Mouse (Mus musculus) megakaryocyte-erythroid progenitor cell, adult 5 weeks (primary cell): ENCODE data around the gene Eci1. TPM values are rescaled to one million over a fixed set of nuclear protein-coding genes. Genes with fewer than 3 reads are reported as not detected.

ENCODE experiments used
- polyA plus RNA-seq: library from polyadenylated mRNA; stranded (reverse); fragments of >175 nt; gene quantifications from 2 replicates; pipeline ENCODE4 v1.2.3, GENCODE M21; 2012

Gene Eci1
- polyA plus RNA-seq, result 60.8 and 65.3 TPM in 2 replicates

DNA sequence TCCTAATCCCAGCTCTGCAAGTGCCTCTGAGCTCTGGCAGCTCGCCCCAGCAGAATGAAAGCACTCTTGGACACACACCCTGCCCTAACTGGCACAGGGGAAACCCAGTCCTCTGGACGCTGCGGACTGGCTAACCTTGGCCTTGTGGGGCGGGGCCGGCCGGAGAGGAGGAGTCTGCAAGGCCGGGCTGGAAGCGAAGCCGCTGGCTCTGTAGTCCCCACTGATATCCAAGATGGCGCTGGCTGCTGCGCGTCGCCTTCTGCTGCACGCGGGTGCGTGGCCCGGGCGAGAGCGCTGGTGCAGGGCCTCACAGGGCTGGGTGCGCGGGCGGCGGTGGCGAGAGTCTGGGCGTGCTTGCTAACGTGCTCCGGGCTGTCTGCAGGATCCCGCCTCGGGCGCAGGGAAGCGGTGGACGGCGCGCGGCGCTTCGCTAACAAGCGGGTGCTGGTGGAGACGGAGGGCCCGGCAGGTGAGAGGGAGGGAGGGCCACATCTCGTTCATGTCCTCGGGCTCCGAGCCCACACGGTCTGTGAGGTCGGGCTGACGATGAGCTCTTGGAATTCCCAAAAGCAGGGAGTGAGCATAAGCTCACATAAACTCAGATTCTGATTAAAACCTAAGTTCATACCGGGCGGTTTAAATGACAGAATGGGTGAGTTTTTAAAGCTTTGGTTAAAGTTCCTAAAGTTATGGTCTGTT is at the start of gene Eci1:
TSS of gene Eci1 (plus strand) at position 171 of the 699 bp plus-strand sequence.

GRCm38 (mm10) chr17:24414230-24414976 is 12.0 kb upstream of the Eci1 start, which contains the start of gene Rnps1:
Rnps1 (plus strand) TSS chr17:24414565.

DNA sequence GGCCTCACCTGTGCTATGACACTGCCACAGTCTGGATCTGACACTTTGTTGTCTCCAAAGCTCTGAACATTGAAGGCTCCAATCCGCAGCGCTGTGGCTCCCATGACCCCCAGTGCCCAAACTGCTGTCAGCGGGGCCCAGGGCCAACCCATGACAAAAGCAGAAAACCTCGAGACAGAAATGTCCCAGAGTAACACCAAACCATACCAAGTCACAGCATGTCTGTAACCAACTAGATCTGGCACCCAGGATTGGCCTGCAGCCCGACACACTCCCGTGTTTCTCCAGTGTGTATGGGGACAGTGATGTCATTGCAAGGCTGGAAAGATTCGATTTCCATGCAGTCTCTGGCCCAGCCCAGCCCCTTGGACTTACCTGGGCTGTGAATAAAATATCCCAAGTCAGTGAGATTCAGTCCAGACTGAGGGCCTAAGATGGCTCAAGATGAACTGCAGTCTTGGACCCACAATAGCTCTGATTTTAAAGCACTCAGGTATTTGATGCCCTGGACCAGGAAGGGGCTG is 16.3 kb downstream of the Eci1 start, which contains the start of gene Dnase1l2:
TSS of gene Dnase1l2 (minus strand) at position 474 of the 524 bp plus-strand sequence.

DNA sequence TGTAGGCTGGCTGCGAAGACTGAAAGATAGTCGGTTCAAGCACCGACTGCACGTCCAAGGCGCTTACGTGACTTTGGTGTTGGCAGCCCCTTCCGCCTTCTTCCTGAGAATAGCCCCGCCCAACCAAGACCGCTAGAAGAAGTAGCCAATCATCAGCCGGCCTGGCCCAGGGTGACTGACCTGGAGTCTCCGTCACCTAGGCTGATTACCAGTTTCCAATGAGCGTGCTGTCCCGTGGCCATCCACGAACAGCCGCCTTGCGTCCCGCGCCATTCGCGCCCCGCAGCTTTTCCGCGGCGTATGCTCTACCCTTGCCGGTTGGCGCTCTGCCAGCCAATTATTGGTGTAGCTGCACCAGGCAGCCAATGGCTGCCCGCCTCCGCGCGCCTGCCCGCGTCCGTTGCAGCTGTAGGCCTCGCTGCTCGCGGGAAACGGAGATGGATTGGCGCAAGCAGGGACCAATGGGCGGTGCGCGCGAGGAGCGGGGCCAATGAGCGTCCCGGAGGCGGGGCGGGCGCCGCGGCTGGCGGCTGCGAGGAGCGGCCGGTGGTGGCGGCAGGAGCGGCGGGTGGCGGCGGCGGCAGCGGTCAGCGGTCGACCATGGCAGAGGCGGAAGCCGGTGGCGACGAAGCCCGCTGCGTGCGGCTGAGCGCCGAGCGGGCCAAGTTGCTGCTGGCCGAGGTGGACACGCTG is 43.6 kb downstream of the Eci1 start, which contains the start of the genes E4f1 and Pgp:
TSS of gene E4f1 (minus strand) at position 404 of the 693 bp plus-strand sequence.
TSS of gene Pgp (plus strand) at position 483 of the 693 bp plus-strand sequence.

DNA sequence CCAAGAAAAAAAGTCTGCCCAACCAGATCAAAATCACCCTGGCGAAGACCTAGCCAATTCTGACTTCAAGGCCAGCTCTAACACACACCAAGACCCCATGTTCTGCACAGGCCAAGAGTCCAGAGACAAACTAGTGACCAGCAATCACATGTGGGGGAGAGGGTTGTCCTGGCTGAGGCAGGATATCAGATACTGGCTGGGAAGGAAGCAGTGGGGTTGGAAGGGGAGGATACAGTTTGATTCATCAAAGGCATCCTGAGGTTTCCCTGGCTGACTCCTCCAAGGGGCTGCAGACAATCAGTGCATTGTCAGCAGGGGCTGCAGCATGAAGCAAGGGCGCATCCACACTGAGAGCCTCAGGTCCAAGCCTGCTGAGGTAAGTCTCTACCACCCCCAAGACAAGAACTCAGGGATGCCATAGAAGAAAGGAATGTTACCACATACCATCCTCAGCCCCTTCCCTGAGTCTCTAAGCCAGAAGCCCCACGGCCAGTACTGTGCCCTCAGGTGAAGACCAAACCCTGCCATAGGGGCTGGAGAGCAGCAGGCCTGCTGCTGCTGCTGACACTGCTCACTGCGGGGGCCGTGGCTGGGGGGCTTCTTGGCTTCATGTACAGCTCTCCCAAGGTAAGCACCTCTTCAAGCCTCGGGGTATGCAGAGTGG is 47.3 kb downstream of the Eci1 start, which contains the start of gene Bricd5:
TSS of gene Bricd5 (plus strand) at position 273 of the 664 bp plus-strand sequence.

DNA sequence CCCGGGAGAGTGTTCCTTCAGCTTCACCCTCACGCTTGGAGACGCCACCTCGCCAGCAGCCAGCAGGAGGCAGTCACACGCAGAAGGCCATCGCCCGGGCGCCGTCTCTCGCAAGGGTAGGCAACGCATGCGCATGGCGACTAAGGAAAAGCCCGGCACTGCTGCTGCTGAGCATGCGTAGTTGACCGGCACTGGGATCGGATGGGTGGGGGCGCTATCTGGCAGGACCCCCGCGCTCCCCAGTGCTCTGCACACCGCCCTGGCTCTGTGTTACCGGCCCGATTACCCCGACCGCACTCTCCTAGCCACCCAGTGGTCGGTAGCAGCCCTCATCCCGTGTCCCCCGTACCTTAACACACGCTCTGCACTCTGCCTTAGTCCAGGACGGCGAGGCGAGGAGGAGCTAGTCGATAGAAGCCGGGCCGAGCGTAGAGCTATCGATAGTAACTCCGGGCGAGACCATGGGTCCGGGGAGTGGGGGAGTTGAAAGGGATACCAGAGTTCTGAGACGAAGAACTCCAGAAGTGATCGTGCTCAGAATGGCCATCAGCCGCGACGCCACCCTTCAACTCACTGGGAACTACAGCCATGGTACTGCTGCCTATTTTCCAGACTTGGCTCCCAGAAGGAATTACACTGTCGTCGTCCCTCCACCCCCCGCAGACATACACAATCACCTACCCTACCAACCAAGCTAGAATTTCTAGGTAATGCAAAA is 52.4 kb downstream of the Eci1 start, which contains the start of gene Mlst8:
TSS of gene Mlst8 (minus strand) at position 416 of the 718 bp plus-strand sequence.

DNA sequence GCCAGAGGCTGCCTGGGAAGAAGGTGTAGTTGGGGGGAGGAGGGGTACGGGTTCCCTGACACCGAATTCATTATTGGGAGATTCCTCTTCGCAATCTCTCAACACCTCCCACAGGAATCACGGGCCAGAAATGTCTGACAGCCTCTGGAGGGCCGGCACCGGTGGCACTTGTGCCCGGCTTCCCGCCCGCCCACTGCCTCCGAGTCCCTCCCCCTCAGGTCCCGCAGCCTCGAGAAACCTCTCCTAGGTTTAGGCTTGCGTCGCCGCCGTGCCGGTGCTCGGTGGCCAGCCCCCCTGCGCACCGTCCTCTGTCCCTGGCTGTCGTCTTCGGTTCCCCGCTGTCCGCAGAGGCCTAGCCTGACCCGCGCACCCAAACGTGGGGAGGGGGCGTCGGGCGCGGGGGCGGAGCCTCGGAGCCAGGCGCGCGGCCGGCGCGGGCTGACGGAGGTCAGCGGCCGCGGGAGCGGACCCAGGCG is 61.8 kb downstream of the Eci1 start, which contains the start of gene Caskin1:
TSS of gene Caskin1 (plus strand) at position 416 of the 476 bp plus-strand sequence.

Other genes with a start within 250 kb of the Eci1 start
- 1.9 and 4.0 TPM in 2 replicates for gene Tbc1d24, start 221.1 kb upstream of the Eci1 start, polyA plus RNA-seq
- 0.39 and 0.79 TPM in 2 replicates for gene Ntn3, start 217.1 kb upstream of the Eci1 start, polyA plus RNA-seq
- 19.0 and 19.6 TPM in 2 replicates for gene Tedc2, start 205.8 kb upstream of the Eci1 start, polyA plus RNA-seq
- 12.6 and 17.9 TPM in 2 replicates for gene Ccnf, start 175.2 kb upstream of the Eci1 start, polyA plus RNA-seq
- gene Abca17, start 75.6 kb upstream of the Eci1 start, polyA plus RNA-seq, result not detected in 2 replicates
- 17.2 and 20.4 TPM in 2 replicates for gene Abca3, start 74.7 kb upstream of the Eci1 start, polyA plus RNA-seq
- gene Rnps1, start 12.1 kb upstream of the Eci1 start, polyA plus RNA-seq, result 380 and 417 TPM in 2 replicates
- gene Dnase1l2, start 16.5 kb downstream of the Eci1 start, polyA plus RNA-seq, result 0.14 and 0.30 TPM in 2 replicates
- 22.1 and 25.5 TPM in 2 replicates for gene E4f1, start 43.7 kb downstream of the Eci1 start, polyA plus RNA-seq
- gene Pgp, start 43.8 kb downstream of the Eci1 start, polyA plus RNA-seq, result 40.9 and 49.4 TPM in 2 replicates
- 0.47 TPM in 1 of 2 replicates, not detected in the other for gene Bricd5, start 47.2 kb downstream of the Eci1 start, polyA plus RNA-seq
- 11.5 and 13.6 TPM in 2 replicates for gene Mlst8, start 52.4 kb downstream of the Eci1 start, polyA plus RNA-seq
- gene Caskin1, start 62.0 kb downstream of the Eci1 start, polyA plus RNA-seq, result 0.09 TPM in 2 replicates
- 245 and 258 TPM in 2 replicates for gene Traf7, start 101.3 kb downstream of the Eci1 start, polyA plus RNA-seq
- 0.11 and 0.31 TPM in 2 replicates for gene Rab26, start 107.6 kb downstream of the Eci1 start, polyA plus RNA-seq
- 8.2 and 11.0 TPM in 2 replicates for gene Pkd1, start 123.2 kb downstream of the Eci1 start, polyA plus RNA-seq
- 54.9 and 75.1 TPM in 2 replicates for gene Tsc2, start 206.0 kb downstream of the Eci1 start, polyA plus RNA-seq
- 13.1 and 14.7 TPM in 2 replicates for gene Nthl1, start 206.0 kb downstream of the Eci1 start, polyA plus RNA-seq
- 6.3 and 8.8 TPM in 2 replicates for gene Slc9a3r2, start 223.7 kb downstream of the Eci1 start, polyA plus RNA-seq
- 1.1 and 1.8 TPM in 2 replicates for gene Npw, start 231.8 kb downstream of the Eci1 start, polyA plus RNA-seq
- gene Zfp598, start 243.0 kb downstream of the Eci1 start, polyA plus RNA-seq, result 115 and 133 TPM in 2 replicates